Mouse (Mus musculus) heart, postnatal 0 days (tissue): ENCODE results near the gene Ddias. TPM values are rescaled to one million over a fixed set of nuclear protein-coding genes. Genes with fewer than 3 reads are reported as not detected.

Source experiments
- ATAC-seq: fragments of 200-750 bp; cut with Nextera tagmentation; 2 replicates; pipeline ENCODE4 v1.8.0; 2017; ENCODE audit warnings: low read depth, moderate number of reproducible peaks, moderate library complexity; ENCODE audit not compliant: insufficient read depth
- DNase-seq: peaks from one replicate; pipeline ENCODE4 v3.0.0-alpha.2; 2016; ENCODE audit warnings: low spot score
- H3K27ac ChIP-seq: fragments of 300-500 bp; sonication (generic); 2 replicates; pipeline ENCODE4 v1.5.1; 2014; ENCODE audit warnings: low read depth, mild to moderate bottlenecking
- H3K27me3 ChIP-seq: fragments of 300-500 bp; sonication (generic); 2 replicates; pipeline ENCODE4 v1.6.1; 2014; ENCODE audit warnings: low read length, mixed read lengths; ENCODE audit not compliant: control insufficient read depth, insufficient read depth
- H3K36me3 ChIP-seq: fragments of 300-500 bp; sonication (generic); replicated peaks from 2 replicates; pipeline ENCODE4 v1.6.1; 2014; ENCODE audit warnings: low read length, mixed read lengths; ENCODE audit not compliant: control insufficient read depth, insufficient read depth
- H3K4me1 ChIP-seq: fragments of 300-500 bp; sonication (generic); 2 replicates; pipeline ENCODE4 v1.6.1; 2014; ENCODE audit warnings: antibody characterized with exemption; ENCODE audit not compliant: control insufficient read depth, insufficient read depth
- H3K4me2 ChIP-seq: fragments of 300-500 bp; sonication (generic); 2 replicates; pipeline ENCODE4 v1.6.1; 2014; ENCODE audit warnings: low read depth, mild to moderate bottlenecking, low read length, moderate library complexity
- H3K4me3 ChIP-seq: fragments of 300-500 bp; sonication (generic); 2 replicates; pipeline ENCODE4 v1.5.1; 2014; ENCODE audit warnings: low read depth, low read length
- H3K9ac ChIP-seq: fragments of 300-500 bp; sonication (generic); replicated peaks from 2 replicates; pipeline ENCODE4 v1.6.1; 2014; ENCODE audit warnings: low read depth, low read length, mixed read lengths
- H3K9me3 ChIP-seq: fragments of 300-500 bp; sonication (generic); replicated peaks from 2 replicates; pipeline ENCODE4 v1.6.1; 2016; ENCODE audit warnings: low read length; ENCODE audit not compliant: control insufficient read depth
- CTCF ChIP-seq: IDR thresholded peaks from 2 replicates; pipeline ENCODE4 v1.5.1; 2016; ENCODE audit warnings: antibody characterized with exemption, control low read depth, low read depth
- EP300 ChIP-seq: IDR thresholded peaks from 2 replicates; pipeline ENCODE4 v1.6.1; 2016; ENCODE audit warnings: antibody characterized with exemption, low read depth
- WGBS: fragments of 180-500 bp; shearing (Covaris S2); extraction: QIAGEN DNeasy Blood & Tissue Kit; methylation state at CpG from one replicate; pipeline ENCODE4 v1.1.7; 2014; 5-methylcytosine and 5-hydroxymethylcytosine counted together
- polyA plus RNA-seq: library from polyadenylated mRNA; unstranded; fragments of >200 nt; fragmentation: Nextera tagmentation; extraction: Ambion mirVana; gene quantifications from 2 replicates; pipeline ENCODE4 v1.2.1, GENCODE M21; 2015
- total RNA-seq: library from RNA; depleted of rRNA; stranded (reverse); fragments of >200 nt; gene quantifications from 2 replicates; pipeline ENCODE4 v1.2.3, GENCODE M21; 2014; ENCODE audit warnings: low replicate concordance

Ddias gene
- total and polyA plus RNA-seq, 2 experiments from 2014 or later: 3.1 to 7.5 TPM

DNA sequence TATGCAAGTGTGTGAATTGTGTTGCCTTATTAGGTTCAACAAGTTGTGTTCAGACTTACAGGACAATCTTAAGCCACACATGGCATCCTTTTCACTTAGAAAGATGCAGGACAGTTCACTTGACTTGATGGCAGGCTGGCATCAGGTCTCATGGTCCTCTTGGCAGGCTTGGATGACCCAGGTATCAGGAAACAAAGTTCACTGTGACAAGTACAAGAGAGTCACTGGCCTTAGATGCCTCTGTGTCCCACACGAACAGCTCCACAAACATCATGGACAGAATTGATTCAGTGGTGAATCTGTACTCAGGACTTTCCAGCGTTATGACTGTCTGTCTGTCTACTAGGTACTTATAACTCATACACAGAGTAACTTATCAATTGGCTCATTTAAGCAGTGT is 39.7 kb downstream of the Ddias start:
- Histone ChIP-seq H3K4me1 (no peaks in the 10 kb centered on the region), H3K4me3 (no peak overlapping the region), H3K27ac (no peak overlapping the region), H3K9ac (no peak overlapping the region), H3K36me3 (peaks cover 9% of the 10 kb centered on the region; the same call in 1 of the 2 replicates), H3K4me2 (no peak overlapping the region), H3K9me3 (no peaks in the 10 kb centered on the region), H3K27me3 (no peaks in the 10 kb centered on the region)
- TF ChIP-seq EP300 (no peak), CTCF (no peak)
- DNase-seq (no peak), ATAC-seq (no peak)
- 84% methylated on average over 2 of the region's 2 CpGs for WGBS

DNA sequence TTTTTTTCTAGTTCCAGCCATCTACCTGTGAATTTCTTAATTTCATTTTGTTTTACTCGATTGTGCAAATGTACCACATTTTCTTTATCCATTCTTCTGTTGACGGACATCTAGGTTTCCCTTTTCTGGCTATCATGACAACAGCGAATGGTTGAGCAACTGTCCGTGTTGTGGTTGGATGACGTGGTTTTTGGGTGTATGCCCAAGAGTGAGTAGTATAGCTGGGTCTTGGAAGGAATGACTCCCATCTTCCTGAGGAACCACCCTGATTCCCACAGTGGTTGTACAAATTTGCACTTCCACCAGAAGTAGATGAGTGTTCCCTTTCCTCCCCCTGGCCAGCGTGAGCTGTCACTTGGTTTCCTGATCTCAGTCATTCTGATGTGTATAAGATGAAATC is 41.7 kb downstream of the Ddias start:
- Histone ChIP-seq H3K4me3 (no peak overlapping the region), H3K4me2 (no peak overlapping the region), H3K9ac (no peak overlapping the region), H3K27ac (no peak overlapping the region), H3K9me3 (no peaks in the 10 kb centered on the region), H3K36me3 (peaks cover 9% of the 10 kb centered on the region; the same call in 1 of the 2 replicates), H3K4me1 (no peaks in the 10 kb centered on the region), H3K27me3 (no peaks in the 10 kb centered on the region)
- DNase-seq (no peak), ATAC-seq (no peak)
- TF ChIP-seq CTCF (no peak), EP300 (no peak)
- 72% methylated on average over 6 of the region's 6 CpGs for WGBS

DNA sequence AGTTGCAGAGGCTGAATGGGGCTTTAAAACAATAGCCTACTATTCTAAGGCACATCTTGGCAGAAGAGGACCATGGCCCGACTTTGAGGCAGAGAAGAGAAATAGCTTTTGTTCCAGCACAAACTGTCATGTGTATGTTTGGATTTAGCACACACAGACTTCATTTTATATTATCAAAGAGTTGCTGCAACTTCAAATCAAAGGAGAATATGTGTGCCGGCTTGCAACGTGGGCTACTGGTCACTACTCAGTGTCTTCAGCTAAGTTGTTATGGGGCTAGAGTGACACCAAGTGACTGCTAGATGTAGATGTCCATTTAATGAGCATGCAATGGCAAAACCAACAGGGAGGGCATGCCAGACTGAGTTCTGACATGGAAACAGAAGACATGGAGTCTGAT is 46.1 kb downstream of the Ddias start:
- Histone ChIP-seq H3K27ac (no peak overlapping the region), H3K9me3 (no peaks in the 10 kb centered on the region), H3K4me1 (no peaks in the 10 kb centered on the region), H3K9ac (no peak overlapping the region), H3K4me2 (no peak overlapping the region), H3K27me3 (no peaks in the 10 kb centered on the region), H3K36me3 (no peaks in the 10 kb centered on the region), H3K4me3 (no peak overlapping the region)
- DNase-seq: peak; percentile 41
- TF ChIP-seq EP300 (no peak), CTCF (peak; percentile 69)
- WGBS: 28% methylated on average over 3 of the region's 3 CpGs
- ATAC-seq: peak; percentile 75

DNA sequence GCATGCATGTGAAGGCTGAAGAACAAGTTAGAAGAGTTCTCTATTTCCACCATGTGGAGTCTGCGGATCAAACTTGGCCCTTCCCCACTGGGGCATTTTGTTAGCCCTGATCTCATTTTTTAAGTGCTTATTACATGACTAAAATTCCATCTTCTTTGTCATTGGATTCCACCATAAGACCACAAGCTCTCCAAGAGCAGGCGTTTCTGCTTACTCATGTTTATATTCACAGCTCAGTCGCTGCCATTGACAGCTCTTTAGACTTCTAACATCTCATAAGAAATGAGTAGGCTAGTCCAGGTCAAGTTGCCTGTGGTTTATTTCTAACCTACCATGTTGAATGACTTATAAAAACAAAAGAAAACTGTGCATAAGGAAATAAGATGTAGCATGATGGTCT is 47.8 kb downstream of the Ddias start:
- Histone ChIP-seq H3K9ac (no peak overlapping the region), H3K36me3 (no peaks in the 10 kb centered on the region), H3K27ac (no peak overlapping the region), H3K9me3 (no peaks in the 10 kb centered on the region), H3K4me3 (no peak overlapping the region), H3K27me3 (no peaks in the 10 kb centered on the region), H3K4me1 (no peaks in the 10 kb centered on the region), H3K4me2 (no peak overlapping the region)
- TF ChIP-seq CTCF (no peak), EP300 (no peak)
- ATAC-seq: no peak
- DNase-seq: no peak
- 83% methylated on average over 3 of the region's 3 CpGs for WGBS

DNA sequence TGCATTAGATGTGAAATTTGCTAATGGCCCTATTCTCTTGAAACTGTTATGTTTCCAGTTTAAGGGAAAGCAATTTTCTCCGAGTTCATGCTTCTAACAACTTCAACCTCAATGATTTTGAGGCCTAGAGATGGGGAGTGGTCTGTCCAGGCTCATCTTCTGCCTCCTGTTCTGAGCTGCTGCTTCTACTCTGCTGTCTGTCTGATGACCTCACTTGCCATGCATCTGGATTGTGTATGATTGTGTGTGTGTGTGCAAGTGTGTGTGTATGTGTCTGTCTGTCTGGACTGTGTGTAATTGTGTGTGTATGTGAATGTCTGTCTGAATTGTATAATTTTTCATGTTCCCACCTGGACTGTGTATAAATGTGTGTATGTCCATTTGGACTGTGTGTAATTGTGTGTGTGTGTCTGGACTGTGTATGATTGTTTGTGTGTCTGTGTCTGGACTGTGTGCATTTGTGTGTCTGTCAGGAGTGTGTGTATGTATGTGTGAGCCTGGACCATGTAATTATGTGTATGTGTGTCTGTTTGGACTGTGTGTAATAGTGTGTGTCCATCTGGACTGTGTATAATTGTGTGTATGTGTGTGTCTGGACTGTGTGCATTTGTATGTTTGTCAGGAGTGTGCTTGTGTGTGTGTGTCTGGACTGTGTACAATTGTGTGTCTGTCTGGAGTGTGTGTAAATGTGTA is 51.5 kb downstream of the Ddias start:
- Histone ChIP-seq H3K9me3 (no peaks in the 10 kb centered on the region), H3K4me1 (no peaks in the 10 kb centered on the region), H3K27me3 (no peaks in the 10 kb centered on the region), H3K36me3 (no peaks in the 10 kb centered on the region), H3K4me3 (no peak overlapping the region), H3K27ac (no peak overlapping the region), H3K9ac (no peak overlapping the region), H3K4me2 (no peak overlapping the region)
- ATAC-seq (no peak), DNase-seq (no peak)
- 73% methylated on average over 1 of the region's 1 CpGs for WGBS
- TF ChIP-seq CTCF (no peak), EP300 (no peak)

DNA sequence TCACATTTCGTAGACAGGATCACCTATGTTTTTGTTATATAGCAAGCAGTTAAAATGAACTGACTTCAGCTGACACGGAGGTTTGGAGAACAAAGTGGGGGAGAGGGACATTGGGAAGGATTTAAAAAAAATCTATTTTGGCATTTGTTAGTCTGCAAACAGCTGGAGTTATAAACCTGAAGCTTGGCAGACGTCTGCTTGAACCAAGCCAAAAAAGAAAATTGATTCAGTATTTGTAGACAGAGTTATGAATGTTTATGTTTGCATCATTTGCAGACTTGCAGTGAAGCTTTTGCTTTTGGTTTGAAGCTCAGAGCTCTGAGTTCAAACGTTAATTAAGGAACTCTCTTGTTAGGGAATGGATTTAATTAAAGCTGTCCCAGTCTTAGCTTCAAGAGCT is 52.2 kb downstream of the Ddias start:
- H3K27ac ChIP-seq: no peak overlapping the region
- ATAC-seq (no peak), DNase-seq (no peak)
- no peaks in the 10 kb centered on the region for H3K9me3 ChIP-seq
- no peak overlapping the region for H3K4me2 ChIP-seq
- H3K4me1 ChIP-seq: no peaks in the 10 kb centered on the region
- 57% methylated on average over 4 of the region's 4 CpGs for WGBS
- H3K36me3 ChIP-seq: no peaks in the 10 kb centered on the region
- no peak overlapping the region for H3K4me3 ChIP-seq
- no peak for TF ChIP-seq EP300
- TF ChIP-seq CTCF: no peak
- H3K9ac ChIP-seq: no peak overlapping the region
- no peaks in the 10 kb centered on the region for H3K27me3 ChIP-seq
